Mouse (Mus musculus) stomach, postnatal 0 days (tissue): ENCODE data around the gene Olfr323. TPM values are rescaled to one million over a fixed set of nuclear protein-coding genes. Genes with fewer than 3 reads are reported as not detected.

ENCODE experiments used
- ATAC-seq: fragments of 200-750 bp; cut with Nextera tagmentation; 2 replicates; pipeline ENCODE4 v1.8.0; 2017; ENCODE audit not compliant: low FRiP score, low TSS enrichment
- DNase-seq: peaks from one replicate; pipeline ENCODE4 v3.0.0-alpha.2; 2016; ENCODE audit warnings: low spot score
- H3K27ac ChIP-seq: fragments of 300-500 bp; sonication (generic); replicated peaks from 2 replicates; pipeline ENCODE4 v1.5.1; 2014; ENCODE audit warnings: mild to moderate bottlenecking, control low read depth
- H3K27me3 ChIP-seq: fragments of 300-500 bp; sonication (generic); 2 replicates; pipeline ENCODE4 v1.6.1; 2014; ENCODE audit warnings: low read length; ENCODE audit not compliant: control insufficient read depth, insufficient read depth
- H3K36me3 ChIP-seq: fragments of 300-500 bp; sonication (generic); 2 replicates; pipeline ENCODE4 v1.6.1; 2014; ENCODE audit warnings: low read length, mixed read lengths; ENCODE audit not compliant: control insufficient read depth, insufficient read depth
- H3K4me1 ChIP-seq: fragments of 300-500 bp; sonication (generic); replicated peaks from 2 replicates; pipeline ENCODE4 v1.6.1; 2014; ENCODE audit warnings: antibody characterized with exemption; ENCODE audit not compliant: control insufficient read depth, insufficient read depth
- H3K4me2 ChIP-seq: fragments of 300-500 bp; sonication (generic); replicated peaks from 2 replicates; pipeline ENCODE4 v1.6.1; 2014; ENCODE audit warnings: low read depth, mild to moderate bottlenecking, control low read depth, moderate library complexity
- H3K4me3 ChIP-seq: fragments of 300-500 bp; sonication (generic); 2 replicates; pipeline ENCODE4 v1.5.1; 2014; ENCODE audit warnings: low read depth, low read length, control low read depth
- H3K9ac ChIP-seq: fragments of 300-500 bp; sonication (generic); 2 replicates; pipeline ENCODE4 v1.6.1; 2014; ENCODE audit warnings: mild to moderate bottlenecking, low read length, control low read depth, mixed read lengths
- H3K9me3 ChIP-seq: fragments of 300-500 bp; sonication (generic); 2 replicates; pipeline ENCODE4 v1.6.1; 2016; ENCODE audit warnings: low read length; ENCODE audit not compliant: control insufficient read depth
- CTCF ChIP-seq: IDR thresholded peaks from 2 replicates; pipeline ENCODE4 v1.5.1; 2016; ENCODE audit warnings: antibody characterized with exemption, low read depth, mild to moderate bottlenecking, moderate library complexity
- EP300 ChIP-seq: optimal IDR thresholded peaks from 2 replicates; pipeline ENCODE3; 2016; ENCODE audit warnings: antibody characterized with exemption
- WGBS: fragments of 180-500 bp; shearing (Covaris S2); extraction: QIAGEN DNeasy Blood & Tissue Kit; methylation state at CpG from one replicate; pipeline ENCODE4 v1.1.7; 2014; 5-methylcytosine and 5-hydroxymethylcytosine counted together
- polyA plus RNA-seq: library from polyadenylated mRNA; unstranded; fragments of >200 nt; fragmentation: Nextera tagmentation; extraction: Ambion mirVana; gene quantifications from 2 replicates; pipeline ENCODE4 v1.2.1, GENCODE M21; 2015

The Olfr323 gene
- polyA plus RNA-seq, 1 experiment from 2014 or later, result 0.29 TPM

DNA sequence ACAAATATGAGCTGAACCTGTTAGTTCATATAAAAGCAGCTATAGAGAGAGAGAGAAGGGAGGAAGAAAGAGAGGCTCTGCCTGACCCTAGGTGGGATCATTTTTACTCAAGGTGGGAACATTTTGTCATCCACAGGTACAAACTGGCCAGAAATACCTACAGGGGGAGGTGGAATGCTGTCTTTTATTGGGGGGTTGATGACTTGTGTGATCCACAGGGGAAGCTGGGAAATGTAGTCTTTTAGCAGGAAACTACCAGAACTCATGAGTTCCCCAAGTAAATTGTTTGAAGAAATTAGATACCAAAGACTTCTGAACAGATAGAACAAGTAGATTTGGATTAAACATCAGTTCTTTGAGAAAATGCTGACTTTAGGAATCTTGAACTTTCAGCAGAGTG is 28.2 kb downstream of the Olfr323 start:
- no peak overlapping the region for H3K27ac ChIP-seq
- no peak for ATAC-seq
- no peak for DNase-seq
- no peak for TF ChIP-seq EP300
- no peak for TF ChIP-seq CTCF
- H3K9me3 ChIP-seq, result no peaks in the 10 kb centered on the region
- no peak overlapping the region for H3K9ac ChIP-seq
- no peak overlapping the region for H3K4me3 ChIP-seq
- H3K36me3 ChIP-seq, result no peaks in the 10 kb centered on the region
- no peaks in the 10 kb centered on the region for H3K4me1 ChIP-seq
- H3K27me3 ChIP-seq, result no peaks in the 10 kb centered on the region
- no peak overlapping the region for H3K4me2 ChIP-seq

DNA sequence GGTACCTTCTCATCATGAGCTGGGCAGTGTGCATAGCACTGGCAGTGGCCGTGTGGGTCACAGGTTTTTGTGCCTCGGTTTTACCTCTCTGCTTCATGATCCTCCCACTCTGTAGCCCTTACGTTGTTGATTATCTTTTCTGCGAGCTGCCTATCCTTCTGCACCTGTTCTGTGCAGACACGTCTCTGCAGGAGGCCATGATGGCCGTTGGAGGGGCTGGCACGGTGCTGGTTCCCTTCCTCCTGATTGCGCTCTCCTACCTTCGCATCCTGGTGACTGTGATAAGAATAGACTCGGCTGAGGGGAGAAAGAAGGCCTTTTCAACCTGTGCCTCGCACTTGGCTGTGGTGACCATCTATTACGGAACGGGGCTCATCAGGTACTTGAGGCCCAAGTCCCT is 32.5 kb downstream of the Olfr323 start:
- no peak overlapping the region for H3K4me2 ChIP-seq
- H3K9me3 ChIP-seq, result no peaks in the 10 kb centered on the region
- H3K4me3 ChIP-seq, result no peak overlapping the region
- WGBS, result 90% methylated on average over 13 of the region's 13 CpGs
- no peaks in the 10 kb centered on the region for H3K27me3 ChIP-seq
- H3K27ac ChIP-seq, result no peak overlapping the region
- no peak overlapping the region for H3K9ac ChIP-seq
- ATAC-seq (no peak), DNase-seq (no peak)
- no peak for TF ChIP-seq CTCF
- no peak for TF ChIP-seq EP300
- no peaks in the 10 kb centered on the region for H3K4me1 ChIP-seq
- H3K36me3 ChIP-seq, result no peaks in the 10 kb centered on the region

DNA sequence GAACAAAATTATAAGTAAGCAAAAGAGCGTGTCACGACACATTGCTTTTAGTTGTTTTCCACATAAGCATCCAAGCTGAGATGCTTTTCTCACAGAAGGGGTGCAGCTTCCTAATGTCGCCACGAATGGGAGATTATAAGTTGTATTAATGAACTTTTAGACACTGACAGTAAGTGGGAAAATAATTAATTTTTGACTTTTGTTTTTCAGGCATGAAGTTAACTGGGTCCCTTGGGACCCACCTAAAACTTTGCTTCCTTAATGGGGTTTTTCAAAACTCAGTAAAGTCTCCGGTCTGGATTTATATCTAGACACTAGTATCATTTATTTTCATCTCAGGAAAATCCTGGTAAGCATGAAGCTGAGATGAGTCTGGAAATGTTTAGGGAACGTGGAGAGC is 35.5 kb downstream of the Olfr323 start, which contains the start of gene Olfr324:
Olfr324 (plus strand) TSS at position 301 of the 400 bp plus-strand sequence.
- ATAC-seq, result no peak

DNA sequence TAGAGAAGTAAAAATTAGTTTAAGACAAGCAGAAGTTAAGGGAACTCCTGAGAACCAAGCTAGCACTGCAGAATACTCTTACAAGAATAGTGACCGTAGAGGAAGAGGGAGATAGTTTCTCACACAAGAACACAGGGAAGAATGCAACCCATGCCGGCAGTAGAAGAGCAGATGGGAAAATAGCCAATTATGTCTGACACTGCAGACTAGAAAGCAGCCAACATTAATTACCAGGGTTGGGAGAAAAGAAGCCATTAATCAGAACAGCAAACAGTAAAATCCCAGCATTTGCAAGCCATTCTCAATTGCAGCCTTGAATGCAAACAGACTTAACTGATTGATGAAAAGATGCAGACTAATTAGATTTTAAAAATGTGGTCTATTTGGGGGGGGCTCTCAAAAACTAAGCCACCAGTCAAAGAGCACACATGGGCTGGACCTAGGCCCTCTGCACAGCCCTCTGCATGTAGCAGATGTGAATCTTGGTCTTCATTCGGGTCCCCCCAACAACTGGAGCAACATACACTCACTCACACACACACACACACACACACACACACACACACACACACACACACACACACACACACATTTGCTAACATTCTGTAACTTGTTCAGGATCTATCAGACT is 41.6 kb downstream of the Olfr323 start:
- Histone ChIP-seq H3K36me3 (no peaks in the 10 kb centered on the region), H3K4me1 (no peaks in the 10 kb centered on the region), H3K27ac (no peak overlapping the region), H3K9me3 (no peaks in the 10 kb centered on the region), H3K27me3 (no peaks in the 10 kb centered on the region), H3K4me3 (no peak overlapping the region), H3K4me2 (no peak overlapping the region), H3K9ac (no peak overlapping the region)
- no peak for TF ChIP-seq CTCF
- no peak for TF ChIP-seq EP300
- WGBS, result 55% methylated on average over 3 of the region's 3 CpGs
- DNase-seq (no peak), ATAC-seq (no peak)

More for the DNA sequence above, 35.5 kb downstream of the Olfr323 start, which contains the start of gene Olfr324:
- no peak within 1 kb of the TSS for H3K9ac ChIP-seq
- 76% methylated on average over 6 of the region's 6 CpGs for WGBS
- H3K36me3 ChIP-seq, result no peaks in the 10 kb centered on the region
- no peak within 1 kb of the TSS for H3K27ac ChIP-seq
- H3K4me2 ChIP-seq, result no peak within 1 kb of the TSS
- DNase-seq, result no peak
- H3K4me1 ChIP-seq, result no peaks in the 10 kb centered on the region
- no peaks in the 10 kb centered on the region for H3K27me3 ChIP-seq
- no peak within 1 kb of the TSS for H3K4me3 ChIP-seq
- TF ChIP-seq CTCF (no peak), EP300 (no peak)
- no peaks in the 10 kb centered on the region for H3K9me3 ChIP-seq

DNA sequence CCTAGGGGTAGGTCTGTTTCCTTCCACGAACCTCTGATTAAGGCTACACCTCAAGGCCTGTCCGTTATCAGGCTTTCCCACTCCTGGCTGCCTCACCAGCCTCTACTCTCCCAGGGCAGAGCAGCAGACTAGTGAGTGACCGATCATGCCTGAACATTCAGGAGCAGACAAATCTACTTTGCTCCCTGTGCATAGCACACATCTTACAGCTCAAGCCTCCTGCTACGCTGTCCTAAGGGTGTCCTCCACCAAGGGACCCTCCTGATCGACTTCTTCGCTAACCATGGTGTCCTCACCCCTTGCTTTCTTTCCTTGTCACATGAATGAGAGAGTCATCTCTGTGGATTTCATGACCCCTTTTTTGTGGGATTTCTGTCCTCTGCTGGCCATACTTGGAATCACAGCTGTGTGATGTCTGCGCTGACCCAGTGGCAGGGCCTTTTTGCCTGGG is 42.4 kb downstream of the Olfr323 start:
- no peak overlapping the region for H3K27ac ChIP-seq

DNA sequence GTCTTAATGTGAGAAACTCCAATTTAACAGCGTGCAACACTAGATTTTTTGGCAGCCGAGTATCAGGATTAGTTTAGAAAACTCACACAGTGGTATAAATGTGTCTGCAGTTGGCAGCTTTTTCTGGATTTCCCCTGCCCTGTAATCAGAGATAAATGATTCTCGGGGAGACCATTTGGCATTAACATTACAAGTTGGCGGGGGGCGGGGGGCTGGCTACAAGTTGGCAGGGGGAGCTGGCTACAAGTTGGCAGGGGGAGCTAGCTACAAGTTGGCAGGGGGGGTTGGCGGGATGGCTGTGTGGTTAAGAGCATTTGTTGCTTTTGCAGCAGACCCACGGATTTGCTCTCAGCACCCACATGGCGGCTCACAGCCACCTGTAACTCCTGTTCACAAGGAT is 51.7 kb downstream of the Olfr323 start:
- H3K4me2 ChIP-seq, result no peak overlapping the region
- WGBS, result 66% methylated on average over 8 of the region's 8 CpGs
- no peak overlapping the region for H3K4me3 ChIP-seq
- no peaks in the 10 kb centered on the region for H3K4me1 ChIP-seq
- ATAC-seq, result no peak
- H3K27ac ChIP-seq, result no peak overlapping the region
- no peaks in the 10 kb centered on the region for H3K36me3 ChIP-seq
- TF ChIP-seq EP300 (no peak), CTCF (no peak)
- no peaks in the 10 kb centered on the region for H3K9me3 ChIP-seq
- no peaks in the 10 kb centered on the region for H3K27me3 ChIP-seq
- no peak for DNase-seq
- no peak overlapping the region for H3K9ac ChIP-seq

More for the DNA sequence above, 42.4 kb downstream of the Olfr323 start:
- TF ChIP-seq CTCF (peak; percentile 82), EP300 (no peak)
- Histone ChIP-seq H3K4me2 (no peak overlapping the region), H3K36me3 (no peaks in the 10 kb centered on the region), H3K9ac (no peak overlapping the region), H3K4me1 (no peaks in the 10 kb centered on the region), H3K9me3 (no peaks in the 10 kb centered on the region), H3K4me3 (no peak overlapping the region), H3K27me3 (no peaks in the 10 kb centered on the region)
- 74% methylated on average over 7 of the region's 7 CpGs for WGBS
- ATAC-seq (no peak), DNase-seq (no peak)
